8 mouse cellular contexts compared by ENCODE assay signal in the genomic region with DNA sequence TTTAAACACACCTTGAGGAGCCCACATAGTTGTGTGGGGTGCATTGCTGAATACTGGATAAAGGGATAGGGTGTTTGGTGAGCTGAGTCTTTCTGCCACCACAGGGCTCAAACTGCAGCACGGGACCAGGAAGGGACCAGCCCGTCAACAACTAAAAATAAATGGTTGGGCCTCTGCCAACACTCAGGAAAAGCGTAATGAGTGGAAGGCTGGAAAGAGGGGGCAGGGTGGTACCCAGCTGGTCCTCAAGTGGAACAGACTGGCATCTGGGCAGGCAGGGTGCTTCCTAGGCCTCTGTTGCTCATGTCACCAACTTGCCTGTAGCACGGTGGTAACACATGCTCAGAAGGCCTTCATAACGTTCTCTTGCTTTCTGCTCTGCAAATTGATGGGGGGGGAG. TPM values are rescaled to one million over a fixed set of nuclear protein-coding genes. Genes with fewer than 3 reads are reported as not detected.
DNase-seq lines count a peak whose midpoint lies in the region; ATAC-seq and TF ChIP-seq lines count a peak whose summit lies in the region.

No protein-coding gene starts in this region.

- no peaks in the 10 kb centered on the region for H3K27me3 ChIP-seq in kidney, adult 2 months (replicated peaks; ENCODE audit: control insufficient read depth, insufficient read depth, low read length)
- no peaks in the 10 kb centered on the region for H3K27me3 ChIP-seq in embryonic facial prominence, embryonic 13.5 days
- no peaks in the 10 kb centered on the region for H3K27me3 ChIP-seq in hindbrain, embryonic 11.5 days (ENCODE audit: control insufficient read depth, insufficient read depth, low read length)
- H3K27me3 ChIP-seq in thymus, adult 2 months (ENCODE audit: control insufficient read depth, insufficient read depth, low read length), result no peaks in the 10 kb centered on the region

- no peak overlapping the region for H3K4me2 ChIP-seq in embryonic facial prominence, embryonic 13.5 days
- no peak overlapping the region for H3K4me2 ChIP-seq in hindbrain, embryonic 11.5 days (replicated peaks; ENCODE audit: low read depth, low read length)

- H3K9me3 ChIP-seq in embryonic facial prominence, embryonic 13.5 days, result no peaks in the 10 kb centered on the region
- no peaks in the 10 kb centered on the region for H3K9me3 ChIP-seq in hindbrain, embryonic 11.5 days (ENCODE audit: control insufficient read depth, low read length)

- H3K4me3 ChIP-seq in kidney, adult 2 months (ENCODE audit: insufficient read depth, low read depth, low read length), result no peak overlapping the region
- no peak overlapping the region for H3K4me3 ChIP-seq in embryonic facial prominence, embryonic 13.5 days
- H3K4me3 ChIP-seq in hindbrain, embryonic 11.5 days (ENCODE audit: low read depth, low read length), result no peak overlapping the region
- no peak overlapping the region for H3K4me3 ChIP-seq in thymus, adult 2 months (ENCODE audit: control insufficient read depth, insufficient read depth, low read length)

- H3K27ac ChIP-seq in kidney, adult 2 months (ENCODE audit: insufficient read depth, low read depth, low read length), result peak overlapping the region; percentile 67
- H3K27ac ChIP-seq in embryonic facial prominence, embryonic 13.5 days, result peak overlapping the region; percentile 19; the same call in 1 of the 2 replicates
- H3K27ac ChIP-seq in hindbrain, embryonic 11.5 days (ENCODE audit: low read depth, low read length), result no peak overlapping the region
- no peak overlapping the region for H3K27ac ChIP-seq in thymus, adult 2 months (ENCODE audit: control insufficient read depth, insufficient read depth, low read length)

- ATAC-seq in embryonic facial prominence, embryonic 13.5 days (ENCODE audit: insufficient number of reproducible peaks, insufficient read depth, low FRiP score, low TSS enrichment, low read depth), result no peak
- no peak for ATAC-seq in hindbrain, embryonic 11.5 days (ENCODE audit: low FRiP score)

- 0 out of 2 replicates have a peak, but pooled peaks cover 9% of the 10 kb centered on the region for H3K4me1 ChIP-seq in kidney, adult 2 months (ENCODE audit: control insufficient read depth, insufficient read depth, low read length)
- H3K4me1 ChIP-seq in embryonic facial prominence, embryonic 13.5 days, result peaks cover 46% of the 10 kb centered on the region
- peaks cover 7% of the 10 kb centered on the region; the same call in 1 of the 2 replicates for H3K4me1 ChIP-seq in hindbrain, embryonic 11.5 days (replicated peaks; ENCODE audit: control insufficient read depth, insufficient read depth, low read length)
- peaks cover 5% of the 10 kb centered on the region; the same call in 1 of the 2 replicates for H3K4me1 ChIP-seq in thymus, adult 2 months (replicated peaks; ENCODE audit: control insufficient read depth, insufficient read depth, low read length)

- DNase-seq in kidney, adult 2 months, result peak; percentile 67
- no peak for DNase-seq in kidney, adult 11 months
- DNase-seq in heart, postnatal 10 days, result peak; percentile 75 to 77
- DNase-seq in lung, postnatal 14 days, result peak; percentile 55
- DNase-seq in hindbrain, embryonic 11.5 days (ENCODE audit: low spot score), result no peak
- DNase-seq in retina, embryonic 14.5 days (ENCODE audit: low spot score), result no peak
- DNase-seq in thymus, adult 2 months, result no peak

- WGBS in kidney, adult 2 months, result 54% methylated on average over 5 of the region's 5 CpGs
- WGBS in embryonic facial prominence, embryonic 13.5 days, result 58% methylated on average over 5 of the region's 5 CpGs
- 76% methylated on average over 5 of the region's 5 CpGs for WGBS in hindbrain, embryonic 11.5 days
- 64% methylated on average over 5 of the region's 5 CpGs for WGBS in thymus, adult 2 months

- no peaks in the 10 kb centered on the region for H3K36me3 ChIP-seq in kidney, adult 2 months (ENCODE audit: control insufficient read depth, insufficient read depth, low read length)
- H3K36me3 ChIP-seq in embryonic facial prominence, embryonic 13.5 days, result no peaks in the 10 kb centered on the region
- no peaks in the 10 kb centered on the region for H3K36me3 ChIP-seq in hindbrain, embryonic 11.5 days (ENCODE audit: control insufficient read depth, insufficient read depth, low read length)
- H3K36me3 ChIP-seq in thymus, adult 2 months (ENCODE audit: control insufficient read depth, insufficient read depth, low read length), result no peaks in the 10 kb centered on the region

- H3K9ac ChIP-seq in embryonic facial prominence, embryonic 13.5 days, result no peak overlapping the region
- no peak overlapping the region for H3K9ac ChIP-seq in hindbrain, embryonic 11.5 days (ENCODE audit: low read depth, low read length)

- TF ChIP-seq CTCF in kidney, adult 2 months (conservative IDR thresholded peaks at IDR 0.05; ENCODE audit: insufficient read depth, insufficient read length, low read depth, low read length), result no peak
- no peak for TF ChIP-seq CTCF in thymus, adult 2 months (IDR thresholded peaks at IDR 0.05; ENCODE audit: borderline replicate concordance, control insufficient read depth, extremely low read depth, insufficient read depth, low read length, poor library complexity)

- TF ChIP-seq POLR2A in kidney, adult 2 months (IDR thresholded peaks at IDR 0.05; ENCODE audit: low read depth, low read length), result no peak
- TF ChIP-seq POLR2A in thymus, adult 2 months (IDR thresholded peaks at IDR 0.05; ENCODE audit: control insufficient read depth, extremely low read depth, insufficient read depth, low read length, poor library complexity), result no peak

- intact Hi-C loops in heart, postnatal 10 days (cut with DNase I), result loop anchor here (2.0 kb wide), 1 partner anchor 39 kb away; no protein-coding TSS in a partner anchor

RNA-seq across cellular contexts. Expression of a gene that starts 56.5 kb away (rescaled TPM):
- 52.8 and 67.8 TPM in 2 replicates for polyA plus RNA-seq in kidney, adult 2 months (2012; rRNA removed)
- 33.8 and 34.4 TPM in 2 replicates for polyA plus RNA-seq in embryonic facial prominence, embryonic 13.5 days (2015; fragmentation: Nextera tagmentation; extraction: Ambion mirVana)
- total RNA-seq in heart, postnatal 10 days (2021), result 10 to 100 TPM; 18.7 to 21.0 TPM
- polyA plus RNA-seq in hindbrain, embryonic 11.5 days (2014; fragmentation: Nextera tagmentation; extraction: Ambion mirVana), result 16.1 and 18.4 TPM in 2 replicates
- 204 and 239 TPM in 2 replicates for polyA plus RNA-seq in thymus, adult 2 months (2012; rRNA removed)

Comparison
In these comparisons a context has a peak if more than half of its experiments do, and no peak if none do; other contexts are left out.
1. DNase-seq: peak in kidney, adult 2 months (single experiment), heart, postnatal 10 days (2 of 2) and lung, postnatal 14 days (single experiment); none in kidney, adult 11 months (single experiment), hindbrain, embryonic 11.5 days (single experiment), retina, embryonic 14.5 days (single experiment) and thymus, adult 2 months (single experiment).
2. H3K27ac ChIP-seq: peak in kidney, adult 2 months (single experiment) and embryonic facial prominence, embryonic 13.5 days (single experiment); none in hindbrain, embryonic 11.5 days (single experiment) and thymus, adult 2 months (single experiment).